ENCODE assay signal across 10 mouse cellular contexts in the genomic region with DNA sequence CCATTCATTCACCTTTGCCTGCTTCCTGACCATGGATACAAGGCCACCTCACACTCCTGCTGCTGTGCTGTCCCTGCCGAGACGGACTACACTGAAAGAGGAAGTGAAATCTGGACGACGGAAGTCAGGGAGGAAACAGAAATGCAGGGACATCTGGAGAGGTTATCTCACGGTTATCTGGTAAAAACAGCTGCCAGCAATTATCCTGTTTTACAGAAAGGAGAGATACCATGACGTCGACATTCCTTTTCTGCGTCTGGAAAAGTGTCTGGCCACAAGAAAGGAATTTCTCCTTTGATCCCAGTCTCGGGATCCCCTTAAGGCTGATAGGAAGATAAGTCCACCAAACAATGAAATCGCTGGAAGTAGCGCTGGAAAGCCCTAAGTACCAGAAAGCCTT. TPM values are rescaled to one million over a fixed set of nuclear protein-coding genes. Genes with fewer than 3 reads are reported as not detected.
DNase-seq lines count a peak whose midpoint lies in the region; ATAC-seq and TF ChIP-seq lines count a peak whose summit lies in the region.
"Had no signal": no experiment of that assay in that cellular context is flagged by ENCODE, and none has a peak within 500 bp of the region (broad histone marks: within the 10 kb centered on the region; RNA-seq: fewer than 3 reads in every experiment).

No protein-coding gene starts in this region.

- DNase-seq in limb, embryonic 11.5 days (ENCODE audit: low spot score): peak; percentile 22
- no peak for DNase-seq in limb, embryonic 10.5 days (ENCODE audit: low spot score)
- DNase-seq in ES-E14 (ENCODE audit: low read depth, low spot score): no peak
- peak; percentile 61 for DNase-seq in embryo, embryonic 10.5 days (ENCODE audit: low spot score)
- DNase-seq in kidney, postnatal 36 days: peak; percentile 41 to 52
- no peak for DNase-seq in urinary bladder, postnatal 14 days (ENCODE audit: low spot score)
- DNase-seq in cerebellum, postnatal 10 days: no peak

- in situ Hi-C loops in ES-E14 (cut with MboI; ENCODE audit: low sequenced_read_pairs in 2 of 2, unreplicated experiment in 2 of 2): no loop called here

- no peak overlapping the region for H3K4me3 ChIP-seq in limb, embryonic 11.5 days (ENCODE audit: low read depth, low read length)
- H3K4me3 ChIP-seq in limb, embryonic 10.5 days: no peak overlapping the region
- 0 out of 4 replicates have a peak overlapping the region, but pooled peaks of 1 of the 2 experiments have one; percentile 5 for H3K4me3 ChIP-seq in ES-E14 (ENCODE audit: insufficient read depth in 1 of 2, low read depth in 1 of 2, low read length in 2 of 2, poor library complexity in 1 of 2, severe bottlenecking in 1 of 2)
- H3K4me3 ChIP-seq: limb, embryonic 12.5 days; midbrain, embryonic 12.5 days had no signal

- H3K27me3 ChIP-seq in limb, embryonic 11.5 days (ENCODE audit: control insufficient read depth, insufficient read depth, low read length): no peaks in the 10 kb centered on the region
- no peaks in the 10 kb centered on the region for H3K27me3 ChIP-seq in limb, embryonic 10.5 days (ENCODE audit: low read depth, poor library complexity, severe bottlenecking)
- H3K27me3 ChIP-seq: limb, embryonic 12.5 days; midbrain, embryonic 12.5 days had no signal

- H3K9ac ChIP-seq in limb, embryonic 11.5 days (ENCODE audit: low read length): no peak overlapping the region
- peak overlapping the region; percentile 33; the same call in 1 of the 2 replicates for H3K9ac ChIP-seq in ES-E14 (ENCODE audit: insufficient read depth, low read depth, low read length, poor library complexity, severe bottlenecking)
- H3K9ac ChIP-seq: limb, embryonic 12.5 days; midbrain, embryonic 12.5 days had no signal

- H3K9me3 ChIP-seq in limb, embryonic 11.5 days (ENCODE audit: control insufficient read depth, low read length): no peaks in the 10 kb centered on the region
- H3K9me3 ChIP-seq in limb, embryonic 10.5 days (replicated peaks): no peaks in the 10 kb centered on the region
- H3K9me3 ChIP-seq in ES-E14 (ENCODE audit: control insufficient read depth, insufficient read depth, low read depth, low read length): no peaks in the 10 kb centered on the region
- H3K9me3 ChIP-seq: limb, embryonic 12.5 days; midbrain, embryonic 12.5 days had no signal

- H3K4me2 ChIP-seq in limb, embryonic 11.5 days (ENCODE audit: low read depth, severe bottlenecking): no peak overlapping the region
- H3K4me2 ChIP-seq: limb, embryonic 12.5 days; midbrain, embryonic 12.5 days had no signal

- no peaks in the 10 kb centered on the region for H3K4me1 ChIP-seq in limb, embryonic 11.5 days (ENCODE audit: control insufficient read depth, insufficient read depth, low read length)
- H3K4me1 ChIP-seq in limb, embryonic 10.5 days: peaks cover 13% of the 10 kb centered on the region; the same call in 1 of the 2 replicates
- H3K4me1 ChIP-seq in ES-E14 (ENCODE audit: control insufficient read depth in 2 of 2, insufficient read depth in 2 of 2, low read length in 2 of 2, poor library complexity in 1 of 2): peaks cover 0 to 18% of the 10 kb centered on the region in 2 experiments; a peak in 2 of 4 replicates
- H3K4me1 ChIP-seq: limb, embryonic 12.5 days had no signal

- ATAC-seq in limb, embryonic 11.5 days (ENCODE audit: insufficient number of reproducible peaks, low FRiP score, low TSS enrichment, low read depth): no peak
- ATAC-seq in frontal cortex, adult (ENCODE audit: low TSS enrichment): no peak

- no peaks in the 10 kb centered on the region for H3K36me3 ChIP-seq in limb, embryonic 11.5 days (ENCODE audit: control insufficient read depth, insufficient read depth, low read length)
- no peaks in the 10 kb centered on the region for H3K36me3 ChIP-seq in limb, embryonic 10.5 days
- H3K36me3 ChIP-seq in ES-E14 (ENCODE audit: control insufficient read depth, insufficient read depth, low read length, poor library complexity, severe bottlenecking): no peaks in the 10 kb centered on the region
- H3K36me3 ChIP-seq: limb, embryonic 12.5 days; midbrain, embryonic 12.5 days had no signal

- H3K27ac ChIP-seq in limb, embryonic 11.5 days (replicated peaks; ENCODE audit: low read depth, low read length): no peak overlapping the region
- no peak overlapping the region; the same call in 1 of the 2 replicates for H3K27ac ChIP-seq in limb, embryonic 10.5 days
- no peak overlapping the region; the same call in 1 of the 2 replicates for H3K27ac ChIP-seq in ES-E14 (ENCODE audit: insufficient read depth, low read depth, low read length, poor library complexity, severe bottlenecking)
- H3K27ac ChIP-seq: limb, embryonic 12.5 days; midbrain, embryonic 12.5 days had no signal

- WGBS in limb, embryonic 11.5 days: 23% methylated on average over 11 of the region's 11 CpGs
- 27% methylated on average over 11 of the region's 11 CpGs for WGBS in limb, embryonic 10.5 days

TF ChIP-seq in ES-E14, 5 proteins besides CTCF, POLR2A, EP300 and RAD21:
- TF ChIP-seq MAFK (IDR thresholded peaks at IDR 0.05; ENCODE audit: insufficient read depth, low read depth, low read length) (no peak), HCFC1 (IDR thresholded peaks at IDR 0.05; ENCODE audit: borderline replicate concordance, insufficient read depth, low read length) (no peak), ZC3H11A (IDR thresholded peaks at IDR 0.05; ENCODE audit: borderline replicate concordance, low read depth, low read length) (no peak), ZNF384 (IDR thresholded peaks at IDR 0.05; ENCODE audit: low read depth, low read length) (no peak)

RNA-seq across cellular contexts. Expression of gene Gm19935, which starts 5.2 kb away (rescaled TPM):
- polyA plus RNA-seq in limb, embryonic 11.5 days (2014; fragmentation: Nextera tagmentation; extraction: Ambion mirVana): not detected in 2 replicates
- polyA plus RNA-seq in limb, embryonic 10.5 days (2016; fragmentation: Nextera tagmentation; extraction: Ambion mirVana): not detected in 2 replicates
- total RNA-seq in ES-E14 (2012; rRNA removed): 0.32 and 0.49 TPM in 2 replicates
- polyA plus RNA-seq: limb, embryonic 12.5 days; midbrain, embryonic 12.5 days had no signal

RNA-seq across cellular contexts. Expression of gene Chd9, which starts 5.7 kb away (rescaled TPM):
- polyA plus RNA-seq in limb, embryonic 11.5 days (2014; fragmentation: Nextera tagmentation; extraction: Ambion mirVana): 60.0 and 62.2 TPM in 2 replicates
- 35.8 and 45.5 TPM in 2 replicates for polyA plus RNA-seq in limb, embryonic 10.5 days (2016; fragmentation: Nextera tagmentation; extraction: Ambion mirVana)
- 32.4 and 41.6 TPM in 2 replicates for total RNA-seq in ES-E14 (2012; rRNA removed)

Comparison
In these comparisons a context has a peak if more than half of its experiments do, and no peak if none do; other contexts are left out.
1. DNase-seq: peak in limb, embryonic 11.5 days (single experiment), embryo, embryonic 10.5 days (single experiment) and kidney, postnatal 36 days (2 of 2); none in limb, embryonic 10.5 days (single experiment), ES-E14 (single experiment), urinary bladder, postnatal 14 days (single experiment) and cerebellum, postnatal 10 days (0 of 2).